Mouse (Mus musculus): ENCODE results near the gene Ltb4r2. TPM values are rescaled to one million over a fixed set of nuclear protein-coding genes. Genes with fewer than 3 reads are reported as not detected.
A peak's percentile ranks its signal among the peaks of the same experiment; 100 is the strongest.

The Ltb4r2 gene
- polyA plus RNA-seq, 1 experiment: 2.6 TPM

- H3K4me1 ChIP-seq (ENCODE audit: control insufficient read depth, insufficient read depth, low read length): no peaks in the 10 kb centered on the region
- no peak for TF ChIP-seq CTCF (IDR thresholded peaks at IDR 0.05; ENCODE audit: insufficient read depth, low read length)
- TF ChIP-seq POLR2A (IDR thresholded peaks at IDR 0.05; ENCODE audit: borderline replicate concordance, extremely low read depth, low read depth, low read length): no peak
- H3K4me3 ChIP-seq (replicated peaks; ENCODE audit: extremely low read depth, low read depth, low read length): no peak overlapping the region
- WGBS: 67% methylated on average over 7 of the region's 7 CpGs
- DNase-seq: no peak
Measured at GRCm38 (mm10) chr14:55734869-55735268, 26.4 kb upstream of the Ltb4r2 start.

- TF ChIP-seq POLR2A (IDR thresholded peaks at IDR 0.05; ENCODE audit: borderline replicate concordance, extremely low read depth, low read depth, low read length) (no peak), CTCF (IDR thresholded peaks at IDR 0.05; ENCODE audit: insufficient read depth, low read length) (no peak)
- WGBS: 36% methylated on average over 3 of the region's 3 CpGs
- DNase-seq: no peak
- Histone ChIP-seq H3K4me3 (replicated peaks; ENCODE audit: extremely low read depth, low read depth, low read length) (no peak overlapping the region), H3K4me1 (ENCODE audit: control insufficient read depth, insufficient read depth, low read length) (no peaks in the 10 kb centered on the region)
Measured at GRCm38 (mm10) chr14:55735334-55735733, 25.9 kb upstream of the Ltb4r2 start.

GRCm38 (mm10) chr14:55735758-55736157 lies 25.5 kb upstream of the Ltb4r2 start:
- TF ChIP-seq CTCF (IDR thresholded peaks at IDR 0.05; ENCODE audit: insufficient read depth, low read length) (no peak), POLR2A (IDR thresholded peaks at IDR 0.05; ENCODE audit: borderline replicate concordance, extremely low read depth, low read depth, low read length) (no peak)
- Histone ChIP-seq H3K4me3 (replicated peaks; ENCODE audit: extremely low read depth, low read depth, low read length) (no peak overlapping the region), H3K4me1 (ENCODE audit: control insufficient read depth, insufficient read depth, low read length) (no peaks in the 10 kb centered on the region)
- WGBS: 73% methylated on average over 4 of the region's 4 CpGs
- no peak for DNase-seq

- H3K4me1 ChIP-seq (ENCODE audit: control insufficient read depth, insufficient read depth, low read length): no peaks in the 10 kb centered on the region
- TF ChIP-seq POLR2A (IDR thresholded peaks at IDR 0.05; ENCODE audit: borderline replicate concordance, extremely low read depth, low read depth, low read length): no peak
- TF ChIP-seq CTCF (IDR thresholded peaks at IDR 0.05; ENCODE audit: insufficient read depth, low read length): no peak
- 62% methylated on average over 9 of the region's 9 CpGs for WGBS
- no peak overlapping the region for H3K4me3 ChIP-seq (replicated peaks; ENCODE audit: extremely low read depth, low read depth, low read length)
- DNase-seq: no peak
Measured at GRCm38 (mm10) chr14:55737086-55737687, 24.0 kb upstream of the Ltb4r2 start.

GRCm38 (mm10) chr14:55743711-55744110 lies 17.5 kb upstream of the Ltb4r2 start:
- Histone ChIP-seq H3K4me3 (replicated peaks; ENCODE audit: extremely low read depth, low read depth, low read length) (peak overlapping the region; percentile 1), H3K4me1 (ENCODE audit: control insufficient read depth, insufficient read depth, low read length) (peaks cover 11% of the 10 kb centered on the region)
- DNase-seq: peak; percentile 90
- TF ChIP-seq POLR2A (IDR thresholded peaks at IDR 0.05; ENCODE audit: borderline replicate concordance, extremely low read depth, low read depth, low read length) (no peak), CTCF (IDR thresholded peaks at IDR 0.05; ENCODE audit: insufficient read depth, low read length) (peak; percentile 98)
- WGBS: 17% methylated on average over 10 of the region's 10 CpGs

GRCm38 (mm10) chr14:55745180-55745860 lies 15.9 kb upstream of the Ltb4r2 start, which contains the start of the genes Dhrs1 and Nop9:
TSS of gene Dhrs1 (minus strand) at chr14:55745690.
TSS of gene Nop9 (plus strand) at chr14:55745693.
- peak within 1 kb of the TSS; percentile 86 for H3K4me3 ChIP-seq (replicated peaks; ENCODE audit: extremely low read depth, low read depth, low read length)
- peaks cover 11% of the 10 kb centered on the region for H3K4me1 ChIP-seq (ENCODE audit: control insufficient read depth, insufficient read depth, low read length)
- TF ChIP-seq POLR2A (IDR thresholded peaks at IDR 0.05; ENCODE audit: borderline replicate concordance, extremely low read depth, low read depth, low read length) (peak; percentile 72; the same call in 1 of the 2 replicates), CTCF (IDR thresholded peaks at IDR 0.05; ENCODE audit: insufficient read depth, low read length) (no peak)
- 1% methylated on average over 48 of the region's 48 CpGs for WGBS
- DNase-seq: peak; percentile 82

- TF ChIP-seq CTCF (IDR thresholded peaks at IDR 0.05; ENCODE audit: insufficient read depth, low read length) (no peak), POLR2A (IDR thresholded peaks at IDR 0.05; ENCODE audit: borderline replicate concordance, extremely low read depth, low read depth, low read length) (no peak)
- 0% methylated on average over 31 of the region's 31 CpGs for WGBS
- DNase-seq: no peak
- Histone ChIP-seq H3K4me1 (ENCODE audit: control insufficient read depth, insufficient read depth, low read length) (peaks cover 11% of the 10 kb centered on the region), H3K4me3 (replicated peaks; ENCODE audit: extremely low read depth, low read depth, low read length) (peak overlapping the region; percentile 86)
Measured at GRCm38 (mm10) chr14:55745861-55746237, 15.4 kb upstream of the Ltb4r2 start.

- TF ChIP-seq CTCF (IDR thresholded peaks at IDR 0.05; ENCODE audit: insufficient read depth, low read length) (no peak), POLR2A (IDR thresholded peaks at IDR 0.05; ENCODE audit: borderline replicate concordance, extremely low read depth, low read depth, low read length) (no peak)
- Histone ChIP-seq H3K4me3 (replicated peaks; ENCODE audit: extremely low read depth, low read depth, low read length) (no peak overlapping the region), H3K4me1 (ENCODE audit: control insufficient read depth, insufficient read depth, low read length) (peaks cover 11% of the 10 kb centered on the region)
- no peak for DNase-seq
- 90% methylated on average over 10 of the region's 10 CpGs for whole genome bisulfite sequencing
Measured at GRCm38 (mm10) chr14:55747051-55747847, 14.0 kb upstream of the Ltb4r2 start.

GRCm38 (mm10) chr14:55757566-55757965 lies 3.7 kb upstream of the Ltb4r2 start:
- Histone ChIP-seq H3K4me3 (replicated peaks; ENCODE audit: extremely low read depth, low read depth, low read length) (no peak overlapping the region), H3K4me1 (ENCODE audit: control insufficient read depth, insufficient read depth, low read length) (peaks cover 4% of the 10 kb centered on the region; the same call in 1 of the 2 replicates)
- TF ChIP-seq POLR2A (IDR thresholded peaks at IDR 0.05; ENCODE audit: borderline replicate concordance, extremely low read depth, low read depth, low read length) (no peak), CTCF (IDR thresholded peaks at IDR 0.05; ENCODE audit: insufficient read depth, low read length) (no peak)
- 47% methylated on average over 6 of the region's 6 CpGs for WGBS
- no peak for DNase-seq
